Mouse (Mus musculus): ENCODE results near the gene Tor2a. TPM values are rescaled to one million over a fixed set of nuclear protein-coding genes. Genes with fewer than 3 reads are reported as not detected.

Tor2a gene
- total and polyA plus RNA-seq, 3 experiments, result 54.7 to 62.2 TPM; not detected in 1

DNA sequence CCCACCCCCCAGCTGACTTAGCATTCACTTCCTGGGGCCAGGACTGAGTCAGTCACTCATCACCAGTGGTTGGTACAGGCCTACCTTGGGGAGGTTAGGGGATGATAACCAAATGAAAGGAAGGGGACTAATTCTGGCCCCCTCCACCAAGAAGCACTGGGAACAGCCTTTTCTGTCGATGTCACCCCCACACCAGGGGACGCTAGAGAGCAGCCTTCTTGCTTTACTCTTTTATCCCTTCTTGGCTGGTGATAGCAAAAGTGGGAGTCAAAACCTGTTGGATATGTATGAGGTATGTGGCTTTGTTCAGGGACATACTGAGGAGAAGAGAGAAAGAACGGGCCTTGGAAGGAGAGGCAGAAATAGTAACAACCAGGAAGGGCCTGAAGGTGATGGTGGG lies 6.3 kb downstream of the Tor2a start:
- Histone ChIP-seq H3K4me3 (ENCODE audit: control insufficient read depth in 1 of 2, insufficient read depth in 1 of 2, low read depth in 2 of 2, low read length in 2 of 2) (no peak overlapping the region), H3K4me1 (ENCODE audit: control insufficient read depth in 1 of 2, insufficient read depth in 2 of 2, low read length in 2 of 2) (no peaks in the 10 kb centered on the region), H3K79me2 (ENCODE audit: control insufficient read depth, insufficient read depth, low read length, poor library complexity) (no peaks in the 10 kb centered on the region), H3K36me3 (ENCODE audit: control insufficient read depth in 1 of 2, insufficient read depth in 2 of 2, low read length in 2 of 2) (no peaks in the 10 kb centered on the region), H3K27me3 (ENCODE audit: control insufficient read depth in 1 of 2, insufficient read depth in 2 of 2, low read length in 2 of 2) (no peaks in the 10 kb centered on the region), H3K27ac (ENCODE audit: control insufficient read depth, low read depth, low read length) (no peak overlapping the region), H3K9me3 (replicated peaks; ENCODE audit: insufficient read depth, low read length) (no peaks in the 10 kb centered on the region), H3K9ac (ENCODE audit: control insufficient read depth, low read depth, low read length, poor library complexity, severe bottlenecking) (no peak overlapping the region)
- no peak for DNase-seq (ENCODE audit: low read depth, low spot score)
- TF ChIP-seq CTCF (IDR thresholded peaks at IDR 0.05 in 2 of 3, conservative IDR thresholded peaks at IDR 0.05 in 1 of 3; ENCODE audit: control insufficient read depth in 1 of 3, insufficient read depth in 1 of 3, low read depth in 2 of 3, low read length in 3 of 3, poor library complexity in 1 of 3, severe bottlenecking in 1 of 3), result peak; percentile 45 to 74 (median 49)
- no peak for TF ChIP-seq ZNF384 (IDR thresholded peaks at IDR 0.05; ENCODE audit: low read depth, low read length)
- no peak for TF ChIP-seq MYC (IDR thresholded peaks at IDR 0.05; ENCODE audit: low read depth, low read length)

GRCm38 (mm10) chr2:32767241-32767640 lies 10.2 kb downstream of the Tor2a start:
- peaks cover 1 to 8% of the 10 kb centered on the region in 2 experiments; a peak in 2 of 4 replicates for H3K4me1 ChIP-seq (ENCODE audit: control insufficient read depth in 1 of 2, insufficient read depth in 2 of 2, low read length in 2 of 2)
- H3K36me3 ChIP-seq (ENCODE audit: control insufficient read depth in 1 of 2, insufficient read depth in 2 of 2, low read length in 2 of 2), result no peaks in the 10 kb centered on the region
- no peak overlapping the region for H3K9ac ChIP-seq (ENCODE audit: control insufficient read depth, low read depth, low read length, poor library complexity, severe bottlenecking)
- H3K27ac ChIP-seq (ENCODE audit: control insufficient read depth, low read depth, low read length), result no peak overlapping the region
- TF ChIP-seq ZC3H11A (IDR thresholded peaks at IDR 0.05; ENCODE audit: low read depth, low read length) (no peak), SMC3 (IDR thresholded peaks at IDR 0.05; ENCODE audit: low read depth, low read length) (no peak), HCFC1 (IDR thresholded peaks at IDR 0.05; ENCODE audit: low read depth, low read length) (no peak), UBTF (IDR thresholded peaks at IDR 0.05; ENCODE audit: borderline replicate concordance, insufficient read depth, low read depth, low read length) (no peak), TBP (IDR thresholded peaks at IDR 0.05; ENCODE audit: low read depth, low read length) (no peak), CHD2 (IDR thresholded peaks at IDR 0.05; ENCODE audit: low read length) (no peak), ZKSCAN1 (IDR thresholded peaks at IDR 0.05; ENCODE audit: low read depth, low read length) (no peak), CHD1 (IDR thresholded peaks at IDR 0.05; ENCODE audit: low read depth, low read length) (no peak), USF1 (IDR thresholded peaks at IDR 0.05; ENCODE audit: low read depth, low read length) (no peak), ELF1 (IDR thresholded peaks at IDR 0.05; ENCODE audit: low read depth, low read length) (no peak), RCOR1 (IDR thresholded peaks at IDR 0.05; ENCODE audit: low read depth, low read length) (no peak), TAL1 (IDR thresholded peaks at IDR 0.05; ENCODE audit: low read length) (no peak), TCF12 (IDR thresholded peaks at IDR 0.05; ENCODE audit: low read depth, low read length) (no peak), POLR2A (IDR thresholded peaks at IDR 0.05; ENCODE audit: control insufficient read depth in 1 of 2, insufficient read depth in 1 of 2, low read depth in 1 of 2, low read length in 2 of 2, poor library complexity in 1 of 2) (no peak), NRF1 (IDR thresholded peaks at IDR 0.05; ENCODE audit: insufficient read depth, low read depth, low read length, poor library complexity, severe bottlenecking) (no peak), MAFK (IDR thresholded peaks at IDR 0.05; ENCODE audit: borderline replicate concordance, low read depth, low read length) (no peak), POLR2AphosphoS2 (IDR thresholded peaks at IDR 0.05; ENCODE audit: low read length) (no peak), GABPA (IDR thresholded peaks at IDR 0.05; ENCODE audit: low read depth, low read length) (no peak), USF2 (IDR thresholded peaks at IDR 0.05; ENCODE audit: borderline replicate concordance in 1 of 2, insufficient read depth in 1 of 2, low read depth in 1 of 2, low read length in 2 of 2) (no peak), NELFE (IDR thresholded peaks at IDR 0.05; ENCODE audit: low read depth, low read length) (no peak)
- no peak overlapping the region for H3K4me3 ChIP-seq (ENCODE audit: control insufficient read depth in 1 of 2, insufficient read depth in 1 of 2, low read depth in 2 of 2, low read length in 2 of 2)
- no peaks in the 10 kb centered on the region for H3K79me2 ChIP-seq (ENCODE audit: control insufficient read depth, insufficient read depth, low read length, poor library complexity)
- H3K27me3 ChIP-seq (ENCODE audit: control insufficient read depth in 1 of 2, insufficient read depth in 2 of 2, low read length in 2 of 2), result no peaks in the 10 kb centered on the region
- no peak for DNase-seq (ENCODE audit: low read depth, low spot score)
- H3K9me3 ChIP-seq (replicated peaks; ENCODE audit: insufficient read depth, low read length), result no peaks in the 10 kb centered on the region
